Mouse (Mus musculus) large intestine, adult 2 months (tissue): Measurements from ENCODE around the gene Umps. TPM values are rescaled to one million over a fixed set of nuclear protein-coding genes. Genes with fewer than 3 reads are reported as not detected.

Source experiments
- DNase-seq: peaks from one replicate; pipeline ENCODE4 v3.0.0-alpha.2; 2012; ENCODE audit warnings: low read depth, low spot score
- WGBS: fragments of 180-500 bp; shearing (Covaris S2); methylation state at CpG from one replicate; pipeline ENCODE4 v1.1.7; 2018; 5-methylcytosine and 5-hydroxymethylcytosine counted together
- polyA plus RNA-seq: library from polyadenylated mRNA; depleted of rRNA; stranded (reverse); fragments of >200 nt; gene quantifications from 2 replicates; pipeline ENCODE4 v1.2.3, GENCODE M21; 2012

Umps gene
- polyA plus RNA-seq, 1 experiment = 6.9 TPM

DNA sequence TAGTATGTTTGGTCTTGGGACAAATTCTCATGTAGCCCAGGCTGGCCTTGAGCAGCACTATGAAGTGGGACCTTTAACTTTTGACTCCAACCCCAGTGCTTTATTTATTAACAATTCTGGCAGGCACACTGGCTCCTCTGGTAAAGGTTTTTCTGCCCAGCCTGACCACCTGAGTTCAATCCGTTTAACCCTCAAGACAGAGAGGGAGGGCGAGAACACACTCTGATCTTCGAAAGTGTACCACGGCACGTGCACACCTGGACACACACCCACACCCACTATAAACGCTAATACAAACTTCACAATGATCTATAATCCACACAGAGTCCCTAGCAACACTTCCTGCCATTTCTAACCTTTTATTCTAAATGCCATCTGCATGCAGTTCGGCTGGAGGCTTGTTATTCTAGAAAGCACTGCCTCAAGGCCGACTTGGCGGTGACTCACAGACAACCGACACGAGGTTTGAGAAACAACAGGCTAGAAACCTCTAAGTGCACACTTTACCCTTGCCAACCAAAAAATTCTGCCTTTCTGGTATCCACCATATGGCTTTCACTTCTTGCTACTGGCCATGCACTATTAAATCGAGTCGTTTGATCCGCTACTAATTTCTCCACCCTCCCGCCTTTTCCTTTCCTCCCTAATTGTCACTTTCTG is 830 bp downstream of the Umps start:
- whole genome bisulfite sequencing = 2% methylated on average over 15 of the region's 15 CpGs
- no peak for DNase-seq

DNA sequence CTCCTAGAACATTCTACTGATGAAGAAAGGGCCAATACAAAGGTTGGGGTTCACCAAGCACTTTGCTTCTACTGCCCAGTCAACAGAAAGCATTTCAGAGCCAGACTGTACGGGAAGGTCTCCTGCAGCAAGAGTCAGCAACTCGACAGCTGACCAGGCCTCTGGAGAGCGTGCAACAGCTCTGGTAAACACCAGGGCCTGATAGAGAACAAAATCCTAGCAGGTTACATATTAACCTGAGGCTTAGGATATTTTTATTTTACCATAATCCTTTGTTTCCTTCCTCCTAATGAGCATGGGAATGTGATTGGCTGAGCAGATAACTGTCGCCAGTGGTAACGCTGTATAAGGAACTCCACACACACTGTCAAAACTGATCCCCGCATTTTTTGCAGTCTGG is 3.3 kb downstream of the Umps start:
- no peak for DNase-seq
- 31% methylated on average over 6 of the region's 6 CpGs for WGBS

- DNase-seq = no peak
- WGBS = 80% methylated on average over 1 of the region's 1 CpGs
Measured at GRCm38 (mm10) chr16:33954793-33955192, 12.0 kb downstream of the Umps start.

DNA sequence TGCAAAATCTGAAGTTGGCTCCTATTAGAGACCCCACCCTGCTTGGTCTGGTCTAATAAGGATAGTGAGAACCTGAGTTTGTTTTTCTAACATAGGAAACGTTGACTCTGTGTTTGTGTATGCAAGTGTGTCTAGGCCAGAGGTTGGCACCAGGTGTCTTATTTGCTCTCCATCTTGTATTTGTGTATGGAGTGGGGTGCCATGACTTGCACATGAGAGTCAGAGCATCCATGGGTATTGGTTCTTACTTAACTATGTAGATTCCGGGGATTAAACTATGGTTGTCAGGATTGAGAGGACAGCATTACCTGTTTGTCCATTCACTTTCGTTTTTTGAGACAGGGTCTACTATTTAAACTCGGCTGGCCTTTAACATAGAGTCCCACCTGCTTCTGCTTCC is 13.8 kb downstream of the Umps start:
- DNase-seq = no peak
- 78% methylated on average over 4 of the region's 4 CpGs for WGBS

DNA sequence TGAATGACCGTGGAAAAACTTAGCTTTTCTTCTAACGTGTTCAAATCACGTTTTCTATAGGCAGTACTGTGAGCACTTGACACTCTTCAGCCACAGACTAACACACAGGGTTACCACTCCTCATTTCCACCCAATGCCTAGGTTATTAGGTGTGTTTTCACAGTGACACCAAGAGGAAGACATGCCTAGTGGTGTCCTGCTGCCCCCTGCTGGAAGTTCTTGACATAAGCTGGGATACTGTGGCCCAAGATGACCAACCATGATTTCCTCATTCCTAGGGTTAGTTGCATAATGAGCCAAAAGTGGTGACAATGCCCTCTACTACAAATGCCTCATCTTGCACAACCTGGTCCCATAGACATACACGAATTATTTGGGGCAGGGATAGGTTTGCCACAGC is 16.0 kb downstream of the Umps start:
- 11% methylated on average over 4 of the region's 4 CpGs for WGBS
- DNase-seq = peak; percentile 77

DNA sequence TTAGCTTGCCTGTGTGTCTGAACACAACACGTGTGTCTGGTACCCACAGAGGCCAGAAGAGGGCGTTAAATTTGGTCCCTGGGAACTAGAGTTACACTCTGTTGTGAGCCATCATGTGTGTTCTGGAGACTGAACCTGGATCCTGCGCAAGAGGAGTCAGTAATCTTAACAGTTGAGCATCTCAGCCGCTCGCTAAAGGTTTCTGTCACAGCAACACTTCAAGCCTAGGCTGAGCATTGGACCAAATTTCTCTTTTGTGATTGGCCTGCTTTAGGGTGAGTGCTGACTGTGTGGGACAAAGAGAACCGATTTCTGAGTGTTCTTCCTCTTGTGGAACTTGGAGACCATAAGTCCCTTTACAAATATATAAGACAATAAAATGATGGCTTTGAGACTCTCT is 16.5 kb downstream of the Umps start:
- 76% methylated on average over 6 of the region's 6 CpGs for WGBS
- DNase-seq = no peak

DNA sequence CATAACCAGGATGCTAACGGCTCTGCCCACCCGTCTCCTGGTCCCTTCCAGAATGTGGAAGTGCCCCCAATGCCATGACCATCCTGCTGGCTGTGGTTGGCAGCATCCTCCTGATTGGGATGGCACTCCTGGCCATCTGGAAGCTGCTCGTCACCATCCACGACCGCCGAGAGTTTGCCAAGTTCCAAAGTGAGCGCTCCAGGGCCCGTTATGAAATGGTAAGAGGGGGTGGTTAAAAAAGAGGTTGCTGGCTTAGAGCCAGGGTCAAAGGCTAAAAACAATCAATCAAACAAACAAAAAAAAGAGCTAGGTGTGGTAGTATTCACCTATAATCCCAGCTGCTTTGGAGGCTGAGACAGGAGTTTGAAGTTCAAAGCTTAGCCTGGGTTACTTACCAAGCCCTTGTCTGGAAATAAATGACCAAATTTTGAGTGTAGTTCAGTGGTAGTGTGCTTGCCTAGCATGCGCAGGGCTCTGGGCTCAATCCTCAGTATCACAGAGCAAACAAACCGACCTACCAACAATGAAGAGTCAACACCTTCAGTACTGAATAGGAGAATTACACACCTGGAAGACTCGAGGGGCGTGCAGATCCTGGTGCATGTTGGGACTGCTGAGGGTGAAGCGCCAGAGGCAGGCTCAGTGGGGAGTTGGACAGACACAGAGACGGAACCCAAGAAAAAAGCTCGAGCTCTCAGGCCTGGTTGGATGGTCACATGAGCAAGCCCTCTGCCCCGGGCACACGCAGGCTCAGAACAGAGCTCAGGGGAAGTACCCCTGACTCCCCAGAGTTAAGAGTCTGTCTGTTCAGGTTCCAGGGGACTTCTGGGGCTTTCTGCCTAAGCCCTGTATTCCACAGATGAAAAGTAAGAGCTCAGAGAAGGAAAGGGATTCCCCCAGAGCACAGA is 18.9 kb downstream of the Umps start:
- WGBS = 58% methylated on average over 17 of the region's 17 CpGs
- DNase-seq = no peak

- no peak for DNase-seq
- 72% methylated on average over 7 of the region's 7 CpGs for whole genome bisulfite sequencing
Measured at GRCm38 (mm10) chr16:33946021-33946420, 20.8 kb downstream of the Umps start.

GRCm38 (mm10) chr16:33944772-33945171 is 22.1 kb downstream of the Umps start:
- 68% methylated on average over 6 of the region's 6 CpGs for WGBS
- DNase-seq = no peak

DNA sequence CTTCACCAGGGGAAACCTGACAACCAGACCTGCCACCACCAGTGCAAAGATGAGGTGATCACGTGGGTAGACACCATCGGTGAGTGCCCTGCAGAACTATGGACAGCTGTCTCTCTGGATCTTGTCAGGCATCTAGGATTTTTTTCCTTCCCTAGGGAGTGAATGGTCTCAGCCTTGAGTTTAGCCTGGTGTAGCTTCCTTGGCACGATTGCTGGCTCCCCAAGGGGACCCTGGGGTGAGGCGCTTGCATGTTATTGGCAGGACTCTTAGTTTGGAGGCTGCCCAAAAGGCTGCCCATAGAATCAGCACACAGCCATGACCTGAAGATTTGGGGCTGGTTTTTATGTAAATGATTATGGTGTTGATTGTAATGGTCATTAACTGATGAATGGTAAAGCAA is 22.7 kb downstream of the Umps start:
- 84% methylated on average over 4 of the region's 4 CpGs for WGBS

DNA sequence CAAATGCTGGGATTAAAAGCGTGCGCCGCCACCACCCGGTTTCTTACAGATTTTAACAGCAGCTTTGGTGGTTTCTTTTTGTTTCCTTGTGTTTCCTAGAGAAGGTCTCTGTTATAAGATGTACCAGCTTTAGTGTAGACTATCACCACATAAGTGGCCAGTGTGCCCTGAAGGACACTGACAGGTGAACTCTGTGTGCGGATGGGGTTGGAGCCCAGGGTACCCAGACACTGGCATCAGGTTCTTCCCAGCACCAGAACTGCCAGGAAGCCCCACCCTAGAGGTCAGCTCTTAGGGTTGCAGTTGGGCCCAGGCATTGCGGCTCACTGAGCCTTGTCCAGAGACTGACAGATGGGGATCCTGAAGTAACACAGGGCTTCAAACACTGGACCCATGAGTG is 23.4 kb downstream of the Umps start:
- 97% methylated on average over 6 of the region's 6 CpGs for WGBS
- DNase-seq = no peak

More for the DNA sequence above, 22.7 kb downstream of the Umps start:
- DNase-seq = no peak

GRCm38 (mm10) chr16:33942341-33942740 is 24.5 kb downstream of the Umps start:
- WGBS = 80% methylated on average over 11 of the region's 11 CpGs
- no peak for DNase-seq

DNA sequence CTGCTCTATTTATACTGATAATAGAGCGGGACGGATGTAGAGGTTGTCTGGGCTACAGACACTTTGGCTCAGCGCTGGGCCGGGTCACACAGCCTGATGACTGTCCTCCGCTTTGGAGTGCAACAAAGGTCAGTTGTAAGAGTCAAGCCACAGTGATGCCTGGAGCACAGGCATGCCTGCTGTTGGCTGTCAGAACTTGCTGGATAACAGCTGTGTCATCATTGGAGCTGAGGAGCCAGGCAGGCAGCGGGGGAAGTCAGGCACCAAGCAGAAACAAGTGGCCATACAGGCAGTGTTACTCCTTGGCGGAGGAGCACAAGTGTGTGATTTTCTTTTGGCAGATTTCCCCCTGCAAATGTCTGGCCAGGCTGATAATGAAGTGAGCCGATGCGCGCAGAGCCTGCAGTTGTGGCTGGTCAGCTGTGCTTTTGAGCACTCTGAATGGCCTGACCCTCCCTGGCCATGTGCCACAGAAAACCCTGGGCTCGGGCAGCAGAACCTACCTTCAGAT is 25.5 kb downstream of the Umps start:
- 68% methylated on average over 11 of the region's 11 CpGs for WGBS
- DNase-seq = no peak

GRCm38 (mm10) chr16:33940095-33940494 is 26.7 kb downstream of the Umps start:
- DNase-seq = no peak
- WGBS = 84% methylated on average over 5 of the region's 5 CpGs

DNA sequence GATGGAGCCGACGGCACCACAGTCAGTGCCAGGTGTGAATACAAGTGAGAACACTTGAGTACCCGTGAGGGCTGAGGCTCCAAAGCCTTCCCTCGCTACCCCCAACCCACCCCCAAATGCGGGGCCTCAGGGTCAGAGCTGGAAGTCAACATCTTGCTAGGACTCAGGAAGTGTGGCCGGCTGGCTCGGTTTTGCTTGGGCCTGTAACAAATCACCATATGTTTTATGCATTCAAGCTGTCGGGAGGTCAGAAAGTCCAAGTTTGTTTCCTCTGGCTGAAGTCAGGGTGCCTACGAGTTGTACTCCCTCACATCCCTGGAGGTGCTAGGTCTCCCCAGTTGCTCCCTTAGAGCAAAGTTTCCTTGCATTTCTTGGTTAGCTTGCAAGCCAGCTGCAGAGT is 27.2 kb downstream of the Umps start:
- 73% methylated on average over 9 of the region's 9 CpGs for WGBS
- DNase-seq = no peak

DNA sequence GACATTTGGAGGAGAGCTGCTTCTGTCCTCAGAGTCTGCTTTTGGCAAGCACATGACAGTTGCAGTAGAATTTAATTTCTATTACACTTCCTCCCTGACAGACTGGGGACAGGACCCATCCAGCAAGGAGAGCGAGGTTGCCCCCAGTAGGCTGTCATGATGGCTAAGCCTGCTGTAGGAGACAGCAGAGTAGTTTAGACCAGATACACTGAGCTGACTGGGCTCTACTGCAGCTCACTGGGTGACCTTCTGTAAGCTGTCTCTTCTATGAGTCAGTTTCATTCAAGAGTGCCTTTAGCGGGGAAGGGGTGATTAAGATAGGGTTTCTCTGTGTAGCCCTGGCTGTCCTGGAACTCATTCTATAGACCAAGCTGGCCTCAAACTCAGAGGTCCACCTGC is 27.7 kb downstream of the Umps start:
- no peak for DNase-seq
- whole genome bisulfite sequencing = 83% methylated on average over 2 of the region's 2 CpGs

DNA sequence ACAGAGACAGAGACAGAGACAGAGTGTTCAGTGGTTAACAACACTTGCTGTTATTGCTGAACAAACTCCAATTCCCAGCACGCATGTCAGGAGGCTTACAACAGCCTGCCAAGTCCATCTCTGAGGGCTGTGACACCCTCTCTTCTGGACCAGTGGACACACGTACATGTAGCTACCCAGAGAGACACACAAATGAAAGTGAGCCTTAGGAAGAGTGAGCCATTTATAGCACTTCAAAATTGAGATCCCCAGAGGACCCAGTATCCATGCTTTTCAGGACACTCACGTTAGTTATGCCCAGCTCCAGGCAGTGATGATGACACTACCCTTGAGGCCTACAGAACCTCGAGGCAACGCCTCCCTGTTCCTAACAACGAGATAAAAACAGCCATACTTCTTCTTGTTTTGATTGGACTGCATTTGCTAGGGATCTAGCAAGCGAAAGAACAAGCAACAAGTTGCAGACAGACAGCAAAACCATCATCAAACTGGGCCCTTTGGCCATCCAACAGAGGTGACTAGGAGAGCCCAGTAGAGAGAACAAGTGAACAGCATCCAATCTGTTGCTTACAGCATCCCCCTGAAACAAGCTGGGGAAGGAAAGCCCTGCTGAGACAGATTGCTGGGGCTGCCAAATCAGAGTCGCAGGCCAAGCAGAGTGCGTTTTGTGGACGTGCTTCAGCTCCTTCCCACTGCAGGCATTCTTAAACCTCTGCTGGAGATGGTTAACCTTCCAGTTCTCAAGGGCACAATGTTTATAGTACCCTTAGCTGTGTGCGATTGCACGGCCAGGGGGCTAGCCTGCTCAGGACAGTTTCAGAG is 28.3 kb downstream of the Umps start:
- 72% methylated on average over 12 of the region's 12 CpGs for WGBS
- no peak for DNase-seq

DNA sequence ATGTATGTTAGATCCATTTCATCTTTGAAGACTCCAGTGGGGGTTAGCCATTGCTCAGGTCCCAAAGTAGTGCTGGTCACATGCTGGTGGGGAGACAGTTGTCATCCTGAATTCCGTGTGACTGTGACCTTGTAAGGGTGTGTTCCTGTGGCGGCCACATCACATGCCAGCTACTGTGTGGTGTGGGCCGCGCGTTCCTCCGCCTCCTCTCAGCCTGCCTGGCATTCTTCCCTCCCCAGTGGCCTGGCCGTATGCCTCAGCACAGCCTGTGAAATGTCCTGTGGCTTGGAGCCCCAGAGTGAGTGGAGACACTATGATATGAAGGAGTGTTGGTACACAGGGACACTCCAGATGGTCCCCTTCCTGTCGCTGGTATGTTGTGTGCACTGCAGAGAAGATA is 29.3 kb downstream of the Umps start:
- no peak for DNase-seq
- 39% methylated on average over 8 of the region's 8 CpGs for WGBS

- no peak for DNase-seq
- WGBS = 85% methylated on average over 4 of the region's 4 CpGs
Measured at GRCm38 (mm10) chr16:33936885-33937284, 30.0 kb downstream of the Umps start.

DNA sequence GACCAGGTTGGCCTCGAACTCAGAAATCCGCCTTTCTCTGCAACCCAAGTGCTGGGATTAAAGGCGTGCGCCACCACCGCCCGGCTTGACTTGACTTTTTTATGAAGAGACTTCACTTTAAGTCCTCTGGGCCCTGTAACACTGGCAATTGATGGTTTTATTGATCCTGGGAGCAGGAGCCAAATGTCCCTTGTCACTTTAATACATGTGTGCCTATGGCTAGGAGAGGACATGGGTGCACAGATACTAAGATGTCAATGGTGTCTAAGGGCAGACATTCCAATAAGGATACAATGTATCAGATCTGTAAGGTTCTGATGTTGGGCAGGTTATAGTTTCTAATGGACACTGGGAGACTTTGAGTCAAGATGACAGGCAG is 31.4 kb downstream of the Umps start:
- no peak for DNase-seq
- WGBS = 76% methylated on average over 6 of the region's 6 CpGs
